Mouse (Mus musculus): ENCODE data around the gene Rps6ka2.

DNA sequence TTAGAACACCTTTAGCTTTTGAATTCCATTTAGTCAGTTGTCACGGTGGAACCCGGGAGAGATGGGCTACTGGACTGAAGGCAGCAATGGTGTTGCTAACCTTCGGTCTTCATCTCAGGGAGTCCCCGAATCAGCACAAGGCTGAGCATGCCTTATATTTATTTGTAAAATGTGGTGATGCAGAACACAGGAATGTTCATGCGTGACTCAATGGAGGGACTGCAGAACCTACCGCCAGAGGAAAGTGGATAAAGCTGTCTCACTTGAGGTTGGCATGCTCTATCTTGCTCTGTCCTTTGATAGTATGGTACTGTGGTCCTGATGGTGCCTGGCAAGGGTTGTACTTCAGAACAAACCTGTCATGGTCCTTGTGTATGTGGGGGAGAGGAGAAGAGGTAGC is 8.3 kb downstream of the Rps6ka2 start:
- no peak for TF ChIP-seq CTCF (IDR thresholded peaks at IDR 0.05; ENCODE audit: low read depth)
- no peak for TF ChIP-seq EP300 (optimal IDR thresholded peaks at IDR 0.05)
